Mouse (Mus musculus): Measurements from ENCODE around the gene Dcx. TPM values are rescaled to one million over a fixed set of nuclear protein-coding genes. Genes with fewer than 3 reads are reported as not detected.
A peak's percentile ranks its signal among the peaks of the same experiment; 100 is the strongest.

Dcx gene
- polyA plus RNA-seq, 1 experiment from 2014 or later: 0.14 TPM

DNA sequence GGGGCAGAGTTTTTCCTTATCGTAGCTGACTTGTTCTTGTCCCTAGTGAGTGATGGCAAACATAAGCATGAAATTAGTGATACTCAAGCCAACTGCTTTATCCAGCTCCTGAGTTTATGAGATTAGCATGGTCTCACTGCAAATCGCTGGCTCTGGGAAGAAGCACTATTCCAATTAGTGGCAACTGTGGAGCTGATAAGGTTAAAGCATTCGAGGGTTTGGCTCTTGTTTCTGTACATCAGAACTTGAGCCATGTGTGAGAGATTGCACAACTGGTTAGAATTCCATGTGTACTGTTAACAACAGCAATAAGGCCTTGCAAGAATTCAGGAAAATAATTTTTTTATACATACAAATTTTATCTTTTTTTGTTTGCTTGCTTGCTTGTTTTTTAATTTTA lies 39.9 kb downstream of the Dcx start:
- ATAC-seq (replicated peaks; ENCODE audit: insufficient number of reproducible peaks, insufficient read depth, low FRiP score, low read depth): no peak
- H3K4me3 ChIP-seq: no peak overlapping the region
- no peaks in the 10 kb centered on the region for H3K27me3 ChIP-seq
- no peaks in the 10 kb centered on the region for H3K36me3 ChIP-seq
- H3K9me3 ChIP-seq (replicated peaks): no peaks in the 10 kb centered on the region
- H3K27ac ChIP-seq: no peak overlapping the region
- no peak overlapping the region for H3K9ac ChIP-seq
- H3K4me1 ChIP-seq (replicated peaks): no peaks in the 10 kb centered on the region
- no peak overlapping the region for H3K4me2 ChIP-seq
- WGBS: 24% methylated on average over 3 of the region's 3 CpGs

DNA sequence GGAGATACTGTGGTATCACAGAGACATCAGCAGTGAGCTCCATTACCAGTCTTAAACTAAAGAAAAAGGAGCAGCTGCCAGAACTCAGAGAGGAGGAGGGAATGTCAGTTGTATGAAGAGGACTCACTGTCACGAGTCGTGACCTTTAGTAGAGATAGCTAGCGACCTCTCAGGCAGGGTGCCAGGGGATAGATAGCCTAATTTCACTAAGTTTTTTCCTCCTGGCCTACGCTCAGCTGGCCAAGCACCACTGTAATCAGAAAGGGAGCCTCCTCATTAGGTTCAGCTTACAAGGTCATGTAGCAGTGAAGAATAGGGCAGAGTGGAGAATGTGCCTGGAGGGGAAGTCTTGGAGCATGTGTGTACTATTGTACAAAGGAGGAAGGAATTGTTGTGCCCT lies 47.3 kb downstream of the Dcx start:
- no peak overlapping the region for H3K9ac ChIP-seq
- 27% methylated on average over 4 of the region's 4 CpGs for WGBS
- no peak overlapping the region for H3K4me2 ChIP-seq
- no peak overlapping the region; the same call in 1 of the 2 replicates for H3K27ac ChIP-seq
- H3K4me3 ChIP-seq: no peak overlapping the region
- no peaks in the 10 kb centered on the region for H3K36me3 ChIP-seq
- ATAC-seq (replicated peaks; ENCODE audit: insufficient number of reproducible peaks, insufficient read depth, low FRiP score, low read depth): peak; percentile 74
- H3K9me3 ChIP-seq (replicated peaks): no peaks in the 10 kb centered on the region
- H3K27me3 ChIP-seq: no peaks in the 10 kb centered on the region
- H3K4me1 ChIP-seq (replicated peaks): peaks cover 10% of the 10 kb centered on the region; the same call in 1 of the 2 replicates

DNA sequence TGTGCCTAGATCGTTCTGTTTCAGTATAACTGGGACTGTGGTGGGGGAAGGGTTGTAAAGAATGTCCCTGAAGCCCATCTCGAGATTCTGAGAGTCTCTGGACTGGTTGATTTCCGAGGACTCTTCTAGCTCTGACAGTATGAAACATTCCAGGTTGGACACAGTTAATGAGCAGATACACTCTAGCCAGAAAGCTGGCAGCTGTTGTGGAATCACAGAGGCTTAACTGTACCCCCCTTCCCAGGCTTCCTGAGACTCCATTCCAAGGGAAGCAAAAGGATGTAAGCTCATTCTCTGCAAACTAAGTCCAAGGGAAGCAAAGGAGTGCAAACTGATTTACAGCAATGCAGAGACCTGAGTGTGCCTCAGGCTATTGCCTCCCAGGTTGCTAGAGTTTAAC lies 48.2 kb downstream of the Dcx start:
- peak; percentile 47; the same call in 1 of the 2 replicates for ATAC-seq (replicated peaks; ENCODE audit: insufficient number of reproducible peaks, insufficient read depth, low FRiP score, low read depth)
- Histone ChIP-seq H3K4me2 (0 out of 2 replicates have a peak overlapping the region, but pooled peaks have one; percentile 6), H3K9me3 (replicated peaks) (no peaks in the 10 kb centered on the region), H3K27ac (no peak overlapping the region; the same call in 1 of the 2 replicates), H3K4me1 (replicated peaks) (peaks cover 10% of the 10 kb centered on the region; the same call in 1 of the 2 replicates), H3K36me3 (no peaks in the 10 kb centered on the region), H3K4me3 (no peak overlapping the region), H3K9ac (no peak overlapping the region), H3K27me3 (no peaks in the 10 kb centered on the region)
- WGBS: 8% methylated on average over 3 of the region's 3 CpGs

DNA sequence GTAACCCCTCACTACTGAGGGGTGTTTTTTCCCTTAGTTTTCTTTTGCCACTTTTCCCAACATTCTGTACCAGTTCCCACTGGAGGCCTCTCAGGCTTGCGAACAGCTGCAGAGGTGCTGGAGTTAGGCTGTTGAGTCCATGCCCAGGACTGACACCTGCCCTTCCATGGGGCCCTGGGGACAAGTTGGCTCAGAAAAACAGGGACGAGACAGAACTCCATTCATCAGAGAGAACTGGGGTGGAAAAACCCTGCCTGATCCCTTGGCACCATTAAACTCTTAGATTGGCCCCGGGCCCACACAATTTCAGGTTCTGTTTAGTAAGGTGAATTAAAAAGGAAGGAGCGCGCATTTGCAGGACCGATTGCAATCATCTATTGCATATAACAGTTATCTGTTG lies 48.8 kb downstream of the Dcx start:
- no peak for ATAC-seq (replicated peaks; ENCODE audit: insufficient number of reproducible peaks, insufficient read depth, low FRiP score, low read depth)
- H3K27me3 ChIP-seq: no peaks in the 10 kb centered on the region
- H3K4me1 ChIP-seq (replicated peaks): peaks cover 10% of the 10 kb centered on the region; the same call in 1 of the 2 replicates
- WGBS: 71% methylated on average over 6 of the region's 6 CpGs
- H3K36me3 ChIP-seq: no peaks in the 10 kb centered on the region
- H3K4me3 ChIP-seq: no peak overlapping the region
- no peak overlapping the region for H3K4me2 ChIP-seq
- H3K27ac ChIP-seq: 0 out of 2 replicates have a peak overlapping the region, but pooled peaks have one; percentile 12
- H3K9me3 ChIP-seq (replicated peaks): no peaks in the 10 kb centered on the region
- no peak overlapping the region for H3K9ac ChIP-seq

DNA sequence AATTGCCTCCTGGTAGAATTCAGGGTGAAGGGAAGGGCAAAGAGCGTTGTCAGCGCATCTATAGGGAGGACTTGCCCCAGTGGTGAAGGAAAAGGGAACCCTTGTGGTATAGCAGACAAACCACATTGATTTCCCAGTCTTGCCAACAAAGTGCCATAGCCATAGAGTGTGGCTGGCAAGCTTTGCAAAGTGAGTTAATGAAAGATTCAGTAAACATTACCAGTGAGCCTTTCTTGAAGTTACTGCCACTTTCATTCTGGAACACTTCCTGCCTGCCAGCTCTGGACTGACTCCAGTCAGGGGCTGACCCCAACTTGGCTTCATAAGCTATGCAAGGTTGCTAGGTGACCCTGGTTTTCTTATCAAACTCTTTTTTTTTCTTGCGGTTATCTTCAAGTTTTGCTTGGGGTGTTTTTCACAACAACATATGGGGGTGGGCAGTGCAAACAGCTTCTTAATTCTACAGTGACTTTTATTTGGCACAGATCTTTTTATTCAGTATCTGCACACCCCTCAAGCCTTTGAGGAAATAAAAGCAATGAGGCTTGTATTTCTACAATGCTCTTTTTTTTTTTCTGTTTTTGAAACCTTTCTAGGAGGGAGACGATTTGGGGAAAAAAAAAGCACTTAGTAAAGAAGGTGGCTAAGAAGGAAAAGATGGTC lies 51.2 kb downstream of the Dcx start:
- no peak overlapping the region for H3K4me2 ChIP-seq
- no peak overlapping the region for H3K27ac ChIP-seq
- no peaks in the 10 kb centered on the region for H3K36me3 ChIP-seq
- H3K27me3 ChIP-seq: no peaks in the 10 kb centered on the region
- H3K9me3 ChIP-seq (replicated peaks): no peaks in the 10 kb centered on the region
- whole genome bisulfite sequencing: 62% methylated on average over 4 of the region's 4 CpGs
- no peak overlapping the region for H3K4me3 ChIP-seq
- no peak overlapping the region for H3K9ac ChIP-seq
- H3K4me1 ChIP-seq (replicated peaks): peaks cover 10% of the 10 kb centered on the region; the same call in 1 of the 2 replicates
- no peak for ATAC-seq (replicated peaks; ENCODE audit: insufficient number of reproducible peaks, insufficient read depth, low FRiP score, low read depth)

DNA sequence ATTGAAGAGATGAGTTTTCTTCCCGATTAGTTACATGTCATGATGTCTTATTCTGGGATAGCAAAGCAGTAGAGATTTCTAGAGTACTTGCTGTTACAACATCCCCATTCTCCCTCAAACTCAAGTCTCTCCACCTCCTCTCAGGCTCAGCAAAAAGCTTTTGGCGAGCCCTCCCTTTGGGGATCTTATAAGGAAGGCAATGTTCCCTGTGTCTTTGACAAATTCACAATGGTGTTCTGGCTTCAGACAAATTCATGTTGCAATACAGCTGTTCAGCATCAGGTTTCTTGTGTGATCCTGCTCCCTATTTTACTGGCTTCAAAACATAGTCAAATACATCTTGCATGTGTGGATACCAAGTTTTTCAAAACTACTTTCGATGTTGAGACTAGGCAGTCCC lies 53.5 kb downstream of the Dcx start:
- no peak for ATAC-seq (replicated peaks; ENCODE audit: insufficient number of reproducible peaks, insufficient read depth, low FRiP score, low read depth)
- Histone ChIP-seq H3K4me2 (no peak overlapping the region), H3K27ac (no peak overlapping the region), H3K4me3 (no peak overlapping the region), H3K9ac (no peak overlapping the region), H3K4me1 (replicated peaks) (peaks cover 6% of the 10 kb centered on the region; the same call in 1 of the 2 replicates), H3K36me3 (no peaks in the 10 kb centered on the region), H3K27me3 (no peaks in the 10 kb centered on the region), H3K9me3 (replicated peaks) (no peaks in the 10 kb centered on the region)
- 75% methylated on average over 3 of the region's 3 CpGs for WGBS

DNA sequence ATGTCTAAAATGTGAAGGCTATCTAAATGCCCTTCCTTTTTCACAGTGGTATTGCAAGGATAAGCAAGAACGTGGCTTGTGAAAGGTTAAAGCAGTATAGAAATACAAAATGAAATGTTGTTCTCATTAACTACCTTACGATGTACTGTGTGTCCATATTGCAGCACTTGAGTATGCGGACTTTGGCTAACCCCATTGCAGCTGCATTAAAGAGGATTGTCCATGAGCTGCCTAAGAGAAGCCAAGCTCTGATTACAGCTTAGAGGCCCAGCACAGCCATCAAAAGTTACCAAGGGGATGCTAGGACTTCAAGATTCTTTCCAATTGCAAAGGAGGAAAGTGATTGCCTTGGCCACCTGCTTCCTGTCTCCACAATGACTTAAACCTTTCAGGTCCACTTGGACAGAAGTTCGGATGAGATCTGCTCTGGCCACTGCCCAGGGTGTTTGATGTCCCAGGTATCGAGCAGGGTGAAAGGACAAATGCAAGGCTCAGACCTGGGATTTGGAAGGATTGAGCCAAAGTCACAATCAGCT lies 65.9 kb downstream of the Dcx start:
- Histone ChIP-seq H3K9ac (no peak overlapping the region), H3K27me3 (no peaks in the 10 kb centered on the region), H3K27ac (no peak overlapping the region), H3K9me3 (replicated peaks) (no peaks in the 10 kb centered on the region), H3K4me2 (no peak overlapping the region), H3K36me3 (no peaks in the 10 kb centered on the region), H3K4me3 (no peak overlapping the region), H3K4me1 (replicated peaks) (no peaks in the 10 kb centered on the region)
- no peak for ATAC-seq (replicated peaks; ENCODE audit: insufficient number of reproducible peaks, insufficient read depth, low FRiP score, low read depth)
- WGBS: 75% methylated on average over 5 of the region's 5 CpGs

DNA sequence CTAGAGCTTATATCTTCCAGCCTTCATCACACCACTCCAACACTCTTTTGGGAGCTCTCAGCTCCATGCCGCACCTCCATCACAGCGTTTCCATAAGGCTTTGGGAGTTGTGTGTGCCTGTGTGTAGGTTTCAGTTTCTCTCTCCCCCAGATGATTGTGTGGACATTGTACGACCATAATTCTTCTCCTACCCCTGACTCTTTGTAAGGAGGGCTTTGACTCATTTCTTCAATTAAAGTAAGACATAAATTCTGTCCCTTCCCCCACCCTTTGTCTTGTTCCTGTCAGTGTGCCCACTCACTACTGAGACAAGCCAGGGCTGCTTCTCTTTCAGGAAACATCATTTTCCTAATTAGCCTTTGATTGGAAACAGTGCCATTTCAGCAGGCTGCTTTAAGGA lies 81.8 kb downstream of the Dcx start:
- no peaks in the 10 kb centered on the region for H3K27me3 ChIP-seq
- no peak overlapping the region for H3K9ac ChIP-seq
- no peaks in the 10 kb centered on the region for H3K4me1 ChIP-seq (replicated peaks)
- no peak overlapping the region for H3K4me3 ChIP-seq
- H3K4me2 ChIP-seq: no peak overlapping the region
- H3K9me3 ChIP-seq (replicated peaks): no peaks in the 10 kb centered on the region
- no peak overlapping the region for H3K27ac ChIP-seq
- WGBS: 70% methylated on average over 3 of the region's 3 CpGs
- H3K36me3 ChIP-seq: no peaks in the 10 kb centered on the region
- ATAC-seq (replicated peaks; ENCODE audit: insufficient number of reproducible peaks, insufficient read depth, low FRiP score, low read depth): no peak

DNA sequence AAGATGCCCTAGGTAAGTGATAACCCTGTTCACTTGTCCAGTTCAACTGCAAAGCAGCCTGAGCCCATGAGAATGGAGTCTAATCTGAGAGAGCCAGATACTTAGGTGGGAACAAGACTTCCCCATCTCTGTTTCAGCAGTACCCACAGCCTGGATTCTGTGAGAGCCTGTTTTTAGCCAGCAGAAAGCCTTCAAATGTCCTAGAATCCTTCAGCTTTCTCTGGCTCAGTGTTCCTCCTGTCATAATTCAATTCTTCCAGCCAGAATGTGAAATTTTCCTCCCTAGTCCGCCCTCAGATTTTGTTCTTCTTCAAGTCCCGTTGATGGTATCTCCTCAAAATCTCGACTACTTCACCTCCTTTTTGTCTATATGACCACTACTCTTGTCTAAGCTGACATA lies 83.1 kb downstream of the Dcx start:
- Histone ChIP-seq H3K36me3 (no peaks in the 10 kb centered on the region), H3K27me3 (no peaks in the 10 kb centered on the region), H3K4me3 (no peak overlapping the region), H3K27ac (no peak overlapping the region), H3K9me3 (replicated peaks) (no peaks in the 10 kb centered on the region), H3K4me2 (no peak overlapping the region), H3K4me1 (replicated peaks) (no peaks in the 10 kb centered on the region), H3K9ac (no peak overlapping the region)
- 72% methylated on average over 3 of the region's 3 CpGs for WGBS
- no peak for ATAC-seq (replicated peaks; ENCODE audit: insufficient number of reproducible peaks, insufficient read depth, low FRiP score, low read depth)

DNA sequence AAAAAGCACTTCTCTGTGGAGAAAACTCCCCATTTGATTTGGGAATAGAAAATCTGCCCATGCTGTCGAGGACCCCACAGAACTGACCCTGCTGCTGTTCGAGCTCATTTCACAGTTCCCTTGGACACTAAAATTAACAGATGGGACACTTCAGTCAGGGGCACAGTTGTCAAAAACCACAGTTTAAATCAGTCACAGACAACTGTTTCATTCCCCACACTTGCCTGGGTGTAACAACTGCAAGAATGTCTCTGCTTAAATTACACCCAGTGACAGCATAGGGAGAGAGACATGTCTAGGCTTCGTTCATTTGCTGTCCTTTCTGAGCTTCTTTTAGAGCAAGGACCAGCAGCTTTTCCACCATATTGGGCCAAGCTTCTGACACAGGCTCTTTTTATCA lies 86.5 kb downstream of the Dcx start:
- H3K4me3 ChIP-seq: no peak overlapping the region
- H3K27me3 ChIP-seq: no peaks in the 10 kb centered on the region
- no peaks in the 10 kb centered on the region for H3K4me1 ChIP-seq (replicated peaks)
- H3K36me3 ChIP-seq: no peaks in the 10 kb centered on the region
- no peaks in the 10 kb centered on the region for H3K9me3 ChIP-seq (replicated peaks)
- no peak overlapping the region for H3K9ac ChIP-seq
- H3K27ac ChIP-seq: no peak overlapping the region
- 57% methylated on average over 3 of the region's 3 CpGs for WGBS
- H3K4me2 ChIP-seq: no peak overlapping the region
- ATAC-seq (replicated peaks; ENCODE audit: insufficient number of reproducible peaks, insufficient read depth, low FRiP score, low read depth): no peak

DNA sequence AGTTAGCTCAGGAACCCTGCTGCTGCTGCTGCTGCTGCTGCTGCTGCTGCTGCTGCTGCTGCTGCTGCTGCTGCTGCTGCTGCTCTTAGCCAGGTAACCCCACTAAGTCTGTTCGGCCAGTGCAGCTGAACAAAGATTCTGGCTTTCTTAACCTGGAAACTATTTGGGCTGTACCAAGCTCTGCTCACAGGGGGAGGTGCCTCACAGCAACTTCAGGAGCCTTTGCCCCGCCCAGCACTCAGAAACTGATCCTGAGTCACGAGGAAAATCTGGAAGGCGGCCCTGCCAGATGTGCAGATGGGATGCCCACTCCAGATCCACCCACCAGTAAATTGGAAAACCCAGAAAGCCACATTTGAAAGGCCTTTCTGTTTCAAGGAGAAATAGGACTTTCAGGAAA lies 105.9 kb downstream of the Dcx start, which contains the start of gene Capn6:
Gene Capn6 (minus strand): TSS at position 203 of the 400 bp plus-strand sequence.
- WGBS: 17% methylated on average over 4 of the region's 4 CpGs
- no peaks in the 10 kb centered on the region for H3K27me3 ChIP-seq
- H3K9me3 ChIP-seq (replicated peaks): no peaks in the 10 kb centered on the region
- peak within 1 kb of the TSS; percentile 9; the same call in 1 of the 2 replicates for H3K9ac ChIP-seq
- H3K4me1 ChIP-seq (replicated peaks): no peaks in the 10 kb centered on the region
- peak; percentile 74; the same call in 1 of the 2 replicates for ATAC-seq (replicated peaks; ENCODE audit: insufficient number of reproducible peaks, insufficient read depth, low FRiP score, low read depth)
- H3K4me2 ChIP-seq: peak within 1 kb of the TSS; percentile 51
- H3K27ac ChIP-seq: peak within 1 kb of the TSS; percentile 40; the same call in 1 of the 2 replicates
- H3K36me3 ChIP-seq: no peaks in the 10 kb centered on the region
- H3K4me3 ChIP-seq: peak within 1 kb of the TSS; percentile 47

DNA sequence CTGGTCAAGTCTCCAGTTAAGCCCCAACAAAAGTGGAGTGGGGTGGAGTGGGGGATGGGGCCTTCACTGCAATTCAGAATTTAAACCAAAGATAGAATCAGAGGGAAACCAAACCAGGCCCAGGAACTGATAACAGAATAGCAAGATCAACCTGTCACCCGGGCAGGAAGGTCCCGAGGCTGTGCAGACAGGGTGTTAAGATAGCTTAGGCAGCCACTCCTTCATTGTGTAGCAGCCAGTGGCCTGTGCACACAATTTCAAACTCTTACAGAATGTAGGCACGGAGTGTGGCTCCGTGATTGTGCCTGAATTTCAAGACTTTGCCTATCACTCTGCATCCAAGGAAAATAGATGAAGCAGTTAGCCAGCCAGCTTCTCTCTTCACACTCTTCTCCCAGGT lies 106.6 kb downstream of the Dcx start:
- Histone ChIP-seq H3K4me2 (peak overlapping the region; percentile 51), H3K27ac (peak overlapping the region; percentile 40; the same call in 1 of the 2 replicates), H3K9me3 (replicated peaks) (no peaks in the 10 kb centered on the region), H3K27me3 (no peaks in the 10 kb centered on the region), H3K36me3 (no peaks in the 10 kb centered on the region), H3K9ac (peak overlapping the region; percentile 9; the same call in 1 of the 2 replicates), H3K4me1 (replicated peaks) (no peaks in the 10 kb centered on the region), H3K4me3 (peak overlapping the region; percentile 47)
- WGBS: 10% methylated on average over 4 of the region's 4 CpGs
- ATAC-seq (replicated peaks; ENCODE audit: insufficient number of reproducible peaks, insufficient read depth, low FRiP score, low read depth): no peak
